Mouse (Mus musculus): ENCODE data around the gene Triobp. TPM values are rescaled to one million over a fixed set of nuclear protein-coding genes. Genes with fewer than 3 reads are reported as not detected.
"Not testable (repeated sequence)": the region's sequence is repeated elsewhere in the genome, so short reads cannot be mapped to it uniquely, and the experiment has no call there.

Triobp gene
- total RNA-seq, 2 experiments from 2014 or later: 11.0 to 11.3 TPM

DNA sequence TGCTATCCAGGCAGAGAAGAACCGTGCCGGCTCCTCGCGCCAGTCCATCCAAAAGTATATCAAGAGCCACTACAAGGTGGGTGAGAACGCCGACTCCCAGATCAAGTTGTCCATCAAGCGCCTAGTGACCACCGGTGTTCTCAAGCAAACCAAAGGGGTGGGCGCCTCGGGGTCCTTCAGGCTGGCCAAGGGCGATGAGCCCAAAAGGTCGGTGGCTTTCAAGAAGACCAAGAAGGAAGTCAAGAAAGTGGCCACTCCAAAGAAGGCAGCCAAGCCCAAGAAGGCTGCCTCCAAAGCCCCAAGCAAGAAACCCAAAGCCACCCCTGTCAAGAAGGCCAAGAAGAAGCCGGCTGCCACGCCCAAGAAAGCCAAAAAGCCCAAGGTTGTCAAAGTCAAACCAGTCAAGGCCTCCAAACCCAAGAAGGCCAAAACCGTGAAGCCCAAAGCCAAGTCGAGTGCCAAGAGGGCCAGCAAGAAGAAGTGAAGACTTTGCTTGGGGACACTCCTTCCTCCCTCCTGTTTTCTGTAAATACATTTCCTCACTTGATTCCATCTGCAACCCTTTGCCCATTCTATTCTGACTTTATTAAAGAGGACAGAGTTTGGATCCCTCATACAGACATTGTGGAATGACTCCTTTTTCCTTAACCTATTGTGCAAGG lies 81.4 kb downstream of the Triobp start:
- DNase-seq (ENCODE audit: low spot score in 2 of 2): no peak

DNA sequence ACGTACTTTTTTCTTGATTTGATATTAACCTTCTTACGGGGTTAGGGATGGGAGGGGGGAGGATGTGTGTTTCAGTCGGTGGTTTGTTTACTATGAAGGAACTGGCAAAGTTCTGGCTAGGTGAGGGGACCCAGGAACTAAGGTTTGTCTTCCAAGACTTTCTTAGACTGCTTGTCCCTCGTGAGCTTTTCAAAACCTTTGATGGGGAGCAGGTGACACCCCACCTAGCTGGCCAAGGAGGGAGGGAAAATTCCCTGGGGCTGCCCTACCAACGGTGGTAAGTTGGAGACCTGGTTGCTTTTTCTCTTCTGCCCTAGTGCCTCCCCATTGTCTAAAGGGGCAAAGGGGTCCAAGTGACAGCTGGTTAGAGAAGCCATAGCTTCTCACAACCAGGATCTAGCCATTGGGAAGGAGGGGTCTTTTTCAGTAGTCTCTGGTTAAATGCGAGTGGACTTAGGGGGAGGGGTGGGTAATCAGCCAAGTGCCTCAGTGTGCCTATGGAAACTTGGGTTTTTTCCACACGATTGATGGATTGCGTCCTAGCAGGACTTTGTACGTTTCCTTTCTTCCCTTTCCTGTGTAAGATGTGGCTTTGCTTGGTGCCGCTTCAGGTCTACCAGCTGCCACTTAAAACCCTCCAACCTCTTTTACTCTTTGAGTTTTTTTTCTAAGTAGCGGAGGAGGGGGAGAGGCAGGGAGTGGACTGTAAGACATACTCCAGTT lies 82.2 kb downstream of the Triobp start:
- no peak for DNase-seq (ENCODE audit: low spot score in 2 of 2)

DNA sequence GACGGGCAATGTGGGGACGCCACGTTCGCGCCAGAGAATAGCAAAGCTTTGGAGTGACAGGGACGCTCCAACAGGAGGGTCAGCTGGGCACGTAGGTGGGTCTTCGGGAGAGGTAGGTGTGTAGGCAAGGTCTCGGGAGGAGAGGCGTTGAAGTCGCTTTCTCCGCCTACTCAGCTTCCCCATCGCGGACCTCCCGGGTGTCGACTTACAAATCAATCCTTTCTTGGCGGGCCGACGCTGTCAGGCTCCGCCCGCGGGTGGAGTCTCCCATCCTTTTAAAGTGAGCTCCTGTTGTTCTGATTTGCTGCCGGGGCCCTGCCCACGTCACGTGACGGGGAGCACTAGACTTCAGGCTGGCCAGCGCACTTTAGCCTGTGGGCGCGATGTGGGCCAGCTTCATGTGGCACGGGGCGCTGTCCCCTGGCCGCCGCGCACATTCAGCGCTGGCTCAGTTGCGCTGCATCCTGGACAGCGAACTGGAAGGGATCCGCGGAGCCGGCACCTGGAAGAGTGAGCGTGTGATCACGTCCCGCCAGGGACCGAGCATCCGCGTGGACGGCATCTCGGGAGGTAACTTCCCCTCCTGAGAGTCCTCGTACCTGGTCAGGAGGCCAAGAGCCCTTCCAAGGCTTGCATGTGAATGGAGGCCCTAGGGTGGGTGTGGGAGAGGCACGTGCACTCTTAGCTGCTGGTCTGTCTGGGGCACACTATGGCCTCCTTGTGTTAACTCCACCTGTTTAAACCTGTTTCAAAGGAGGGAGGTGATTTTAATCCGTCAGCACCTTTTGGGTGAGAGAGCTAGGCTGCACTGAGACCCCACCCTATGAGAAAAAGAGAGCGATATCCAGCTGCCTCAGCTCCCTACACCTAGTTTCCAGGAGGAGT lies 83.3 kb downstream of the Triobp start:
- peak; percentile 73 to 87 for DNase-seq (ENCODE audit: low spot score in 2 of 2)

DNA sequence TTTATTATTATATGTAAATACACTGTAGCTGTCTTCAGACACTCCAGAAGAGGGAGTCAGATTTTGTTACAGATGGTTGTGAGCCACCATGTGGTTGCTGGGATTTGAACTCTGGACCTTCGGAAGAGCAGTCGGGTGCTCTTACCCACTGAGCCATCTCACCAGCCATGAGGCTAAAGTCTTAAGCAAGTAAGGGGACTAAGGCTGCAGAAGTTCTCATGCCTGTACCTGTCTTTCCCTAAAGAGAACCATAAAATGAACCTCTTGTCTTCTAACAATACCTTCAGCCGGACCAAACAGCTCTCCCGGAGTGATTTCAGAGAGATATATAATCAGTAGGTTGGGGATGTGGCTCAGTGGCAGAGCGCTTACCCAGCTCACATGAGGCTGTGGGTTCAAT lies 84.4 kb downstream of the Triobp start:
- not testable (repeated sequence) for DNase-seq (ENCODE audit: low spot score in 2 of 2)

GRCm38 (mm10) chr15:79037913-79038328 lies 90.4 kb downstream of the Triobp start:
- DNase-seq (ENCODE audit: low spot score in 2 of 2): peak; percentile 78 to 83

DNA sequence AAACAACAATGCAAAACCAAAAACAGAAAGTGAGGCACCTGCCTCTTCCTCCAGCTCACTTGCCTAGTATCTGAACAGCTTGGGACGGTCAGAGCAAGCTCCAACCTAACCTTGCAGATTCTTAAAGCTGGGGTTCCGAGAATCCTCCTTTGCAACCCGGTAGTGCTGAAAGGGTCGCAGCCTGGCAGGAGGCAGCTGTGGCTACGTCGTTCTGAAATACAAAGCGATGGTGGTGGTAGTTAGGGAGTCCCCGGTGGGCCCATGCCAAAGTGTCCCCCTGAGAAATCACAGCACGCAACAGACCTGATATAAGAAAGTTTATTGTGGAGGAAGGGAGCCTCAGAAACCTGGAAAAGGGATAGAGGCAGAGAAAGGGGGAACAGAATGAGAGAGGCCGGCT lies 90.8 kb downstream of the Triobp start:
- DNase-seq (ENCODE audit: low spot score in 2 of 2): no peak

DNA sequence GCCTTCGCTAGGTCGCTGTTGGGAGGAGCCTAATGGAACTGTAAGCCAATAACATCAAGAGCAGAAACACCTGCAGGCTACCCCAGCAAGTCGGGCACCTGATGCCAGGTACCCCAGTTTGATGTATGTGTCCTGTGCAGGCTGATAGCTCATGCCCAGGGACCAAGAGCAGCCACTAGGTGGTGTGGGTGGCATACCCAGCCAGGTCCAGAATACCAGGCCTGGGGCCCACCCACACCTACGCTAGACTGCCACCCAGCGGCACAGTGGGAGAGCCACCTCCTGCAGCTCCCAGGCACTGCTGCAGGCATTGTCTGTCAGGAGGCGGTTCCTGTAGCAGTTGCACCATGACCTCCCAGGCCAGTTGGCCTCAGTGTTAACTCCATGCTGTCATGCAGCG lies 91.3 kb downstream of the Triobp start:
- DNase-seq (ENCODE audit: low spot score in 2 of 2): peak; percentile 55 to 62

- DNase-seq (ENCODE audit: low spot score in 2 of 2): no peak
These were observed 93.2 kb downstream of the Triobp start for GRCm38 (mm10) chr15:79040501-79041416.

DNA sequence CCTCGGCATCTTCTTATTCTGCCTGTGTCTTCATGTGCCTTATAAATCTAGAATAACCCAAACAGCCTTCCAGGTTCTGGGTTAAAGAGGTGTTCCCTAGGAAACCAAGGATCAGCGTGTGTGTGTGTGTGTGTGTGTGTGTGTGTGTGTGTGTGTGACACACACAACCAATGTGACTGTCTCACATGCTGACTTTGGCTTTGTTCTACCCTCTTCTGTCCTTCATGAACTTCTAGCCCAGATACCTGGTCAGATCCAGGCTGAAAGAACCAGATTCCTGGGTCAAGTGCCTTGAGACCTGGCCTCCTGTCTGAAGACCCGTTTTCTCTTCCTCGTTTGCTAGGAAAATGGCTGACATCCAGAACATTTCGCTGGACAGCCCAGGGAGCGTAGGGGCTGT lies 94.1 kb downstream of the Triobp start, which contains the start of gene Galr3:
Gene Galr3 (plus strand): TSS at position 301 of the 400 bp plus-strand sequence.
- no peak for DNase-seq (ENCODE audit: low spot score in 2 of 2)

DNA sequence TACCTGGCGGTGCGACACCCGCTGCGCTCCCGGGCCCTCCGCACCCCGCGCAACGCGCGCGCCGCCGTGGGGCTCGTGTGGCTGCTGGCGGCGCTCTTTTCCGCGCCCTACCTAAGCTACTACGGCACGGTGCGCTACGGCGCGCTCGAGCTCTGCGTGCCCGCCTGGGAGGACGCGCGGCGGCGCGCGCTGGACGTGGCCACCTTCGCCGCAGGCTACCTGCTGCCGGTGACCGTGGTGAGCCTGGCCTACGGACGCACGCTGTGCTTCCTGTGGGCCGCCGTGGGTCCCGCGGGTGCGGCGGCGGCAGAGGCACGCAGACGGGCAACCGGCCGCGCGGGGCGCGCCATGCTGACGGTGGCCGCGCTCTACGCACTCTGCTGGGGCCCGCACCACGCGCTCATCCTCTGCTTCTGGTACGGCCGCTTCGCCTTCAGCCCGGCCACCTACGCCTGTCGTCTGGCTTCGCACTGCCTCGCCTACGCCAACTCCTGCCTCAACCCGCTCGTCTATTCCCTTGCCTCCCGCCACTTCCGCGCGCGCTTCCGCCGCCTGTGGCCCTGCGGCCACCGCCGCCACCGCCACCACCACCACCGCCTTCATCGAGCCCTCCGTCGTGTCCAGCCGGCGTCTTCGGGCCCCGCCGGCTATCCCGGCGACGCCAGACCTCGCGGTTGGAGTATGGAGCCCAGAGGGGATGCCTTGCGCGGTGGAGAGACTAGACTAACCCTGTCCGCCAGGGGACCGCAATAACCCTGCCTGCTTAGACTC lies 95.4 kb downstream of the Triobp start:
- peak; percentile 52 to 77 for DNase-seq (ENCODE audit: low spot score in 2 of 2)

- no peak for DNase-seq (ENCODE audit: low spot score in 2 of 2)
These were observed 97.3 kb downstream of the Triobp start for GRCm38 (mm10) chr15:79044837-79045236.

- no peak for DNase-seq (ENCODE audit: low spot score in 2 of 2)
These were observed 100.7 kb downstream of the Triobp start for GRCm38 (mm10) chr15:79048186-79048585.

DNA sequence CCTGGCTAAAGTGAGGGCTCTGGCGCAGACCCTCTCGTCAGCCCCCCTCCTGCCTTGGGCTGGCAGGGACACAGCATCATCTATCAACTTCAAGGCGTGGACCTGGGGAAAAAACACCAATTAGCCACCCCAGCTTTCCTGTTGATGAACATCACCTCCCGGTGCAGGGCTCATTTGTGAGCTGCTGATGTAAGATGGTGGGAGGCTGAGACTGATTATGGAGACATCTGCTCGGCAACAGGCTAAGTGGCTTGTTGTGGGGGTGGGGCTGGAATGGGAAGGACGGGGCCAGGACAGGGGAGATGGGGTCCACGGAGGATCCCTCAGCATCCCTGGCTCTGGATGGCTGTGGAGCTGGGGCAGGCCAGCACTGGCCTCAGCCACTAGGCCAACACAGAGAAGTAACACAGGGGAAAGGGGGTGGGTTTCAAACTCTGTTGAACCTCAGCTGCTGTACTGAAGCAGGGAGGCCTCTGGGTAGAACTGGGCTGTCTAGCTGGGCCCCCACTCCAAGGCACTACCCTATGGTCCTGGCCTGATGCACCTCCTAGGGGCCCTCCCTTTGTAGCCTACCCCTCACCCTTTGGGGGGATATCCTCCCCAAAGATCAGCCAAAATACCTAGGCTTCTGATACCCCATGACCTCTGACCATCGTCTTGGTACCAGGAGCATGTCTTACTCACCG lies 102.8 kb downstream of the Triobp start:
- no peak for DNase-seq (ENCODE audit: low spot score in 2 of 2)

- no peak for DNase-seq (ENCODE audit: low spot score in 2 of 2)
These were observed 103.4 kb downstream of the Triobp start for GRCm38 (mm10) chr15:79050964-79051363.

- no peak for DNase-seq (ENCODE audit: low spot score in 2 of 2)
These were observed 104.2 kb downstream of the Triobp start for GRCm38 (mm10) chr15:79051461-79052360.

- no peak for DNase-seq (ENCODE audit: low spot score in 2 of 2)
These were observed 104.8 kb downstream of the Triobp start for GRCm38 (mm10) chr15:79052366-79052765.

Measured in left cerebral cortex, adult 18-20 months (tissue).